Mouse (Mus musculus) stomach, postnatal 0 days (tissue): ENCODE results near the gene BC025920. TPM values are rescaled to one million over a fixed set of nuclear protein-coding genes. Genes with fewer than 3 reads are reported as not detected.

Experiments
- ATAC-seq: fragments of 200-750 bp; cut with Nextera tagmentation; 2 replicates; pipeline ENCODE4 v1.8.0; 2017; ENCODE audit not compliant: low FRiP score, low TSS enrichment
- DNase-seq: peaks from one replicate; pipeline ENCODE4 v3.0.0-alpha.2; 2016; ENCODE audit warnings: low spot score
- H3K27ac ChIP-seq: fragments of 300-500 bp; sonication (generic); replicated peaks from 2 replicates; pipeline ENCODE4 v1.5.1; 2014; ENCODE audit warnings: mild to moderate bottlenecking, control low read depth
- H3K27me3 ChIP-seq: fragments of 300-500 bp; sonication (generic); 2 replicates; pipeline ENCODE4 v1.6.1; 2014; ENCODE audit warnings: low read length; ENCODE audit not compliant: control insufficient read depth, insufficient read depth
- H3K36me3 ChIP-seq: fragments of 300-500 bp; sonication (generic); 2 replicates; pipeline ENCODE4 v1.6.1; 2014; ENCODE audit warnings: low read length, mixed read lengths; ENCODE audit not compliant: control insufficient read depth, insufficient read depth
- H3K4me1 ChIP-seq: fragments of 300-500 bp; sonication (generic); replicated peaks from 2 replicates; pipeline ENCODE4 v1.6.1; 2014; ENCODE audit warnings: antibody characterized with exemption; ENCODE audit not compliant: control insufficient read depth, insufficient read depth
- H3K4me2 ChIP-seq: fragments of 300-500 bp; sonication (generic); replicated peaks from 2 replicates; pipeline ENCODE4 v1.6.1; 2014; ENCODE audit warnings: low read depth, mild to moderate bottlenecking, control low read depth, moderate library complexity
- H3K4me3 ChIP-seq: fragments of 300-500 bp; sonication (generic); 2 replicates; pipeline ENCODE4 v1.5.1; 2014; ENCODE audit warnings: low read depth, low read length, control low read depth
- H3K9ac ChIP-seq: fragments of 300-500 bp; sonication (generic); 2 replicates; pipeline ENCODE4 v1.6.1; 2014; ENCODE audit warnings: mild to moderate bottlenecking, low read length, control low read depth, mixed read lengths
- H3K9me3 ChIP-seq: fragments of 300-500 bp; sonication (generic); 2 replicates; pipeline ENCODE4 v1.6.1; 2016; ENCODE audit warnings: low read length; ENCODE audit not compliant: control insufficient read depth
- CTCF ChIP-seq: IDR thresholded peaks from 2 replicates; pipeline ENCODE4 v1.5.1; 2016; ENCODE audit warnings: antibody characterized with exemption, low read depth, mild to moderate bottlenecking, moderate library complexity
- EP300 ChIP-seq: optimal IDR thresholded peaks from 2 replicates; pipeline ENCODE3; 2016; ENCODE audit warnings: antibody characterized with exemption
- WGBS: fragments of 180-500 bp; shearing (Covaris S2); extraction: QIAGEN DNeasy Blood & Tissue Kit; methylation state at CpG from one replicate; pipeline ENCODE4 v1.1.7; 2014; 5-methylcytosine and 5-hydroxymethylcytosine counted together
- polyA plus RNA-seq: library from polyadenylated mRNA; unstranded; fragments of >200 nt; fragmentation: Nextera tagmentation; extraction: Ambion mirVana; gene quantifications from 2 replicates; pipeline ENCODE4 v1.2.1, GENCODE M21; 2015

Gene BC025920
- polyA plus RNA-seq, 1 experiment from 2014 or later = 0.35 TPM

DNA sequence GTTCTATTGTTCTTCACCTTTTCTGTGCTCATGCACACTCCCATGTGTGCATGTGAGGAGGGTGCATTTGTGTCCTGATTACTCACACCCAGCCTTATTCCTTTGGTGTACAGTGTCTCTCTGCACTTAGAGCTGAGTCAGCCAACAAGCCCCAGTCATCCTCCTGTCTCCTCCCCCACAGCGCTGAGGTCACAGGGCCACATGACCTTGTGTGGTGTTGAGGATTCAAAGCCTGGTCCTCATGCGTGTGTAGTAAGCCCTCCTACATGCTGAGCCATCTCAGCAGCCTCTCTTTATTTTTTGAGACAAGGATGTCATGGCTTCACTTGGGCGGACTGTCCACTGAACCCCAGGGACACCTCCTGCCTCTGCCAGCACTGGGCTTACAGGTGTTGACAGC is 6.7 kb downstream of the BC025920 start:
- no peaks in the 10 kb centered on the region for H3K27me3 ChIP-seq
- DNase-seq (no peak), ATAC-seq (no peak; the same call in 1 of the 2 replicates)
- no peak overlapping the region for H3K4me3 ChIP-seq
- H3K9ac ChIP-seq = no peak overlapping the region
- WGBS = 57% methylated on average over 3 of the region's 3 CpGs
- no peaks in the 10 kb centered on the region for H3K36me3 ChIP-seq
- TF ChIP-seq EP300 (no peak), CTCF (no peak)
- no peaks in the 10 kb centered on the region for H3K4me1 ChIP-seq
- H3K4me2 ChIP-seq = no peak overlapping the region
- no peak overlapping the region for H3K27ac ChIP-seq
- H3K9me3 ChIP-seq = no peaks in the 10 kb centered on the region

DNA sequence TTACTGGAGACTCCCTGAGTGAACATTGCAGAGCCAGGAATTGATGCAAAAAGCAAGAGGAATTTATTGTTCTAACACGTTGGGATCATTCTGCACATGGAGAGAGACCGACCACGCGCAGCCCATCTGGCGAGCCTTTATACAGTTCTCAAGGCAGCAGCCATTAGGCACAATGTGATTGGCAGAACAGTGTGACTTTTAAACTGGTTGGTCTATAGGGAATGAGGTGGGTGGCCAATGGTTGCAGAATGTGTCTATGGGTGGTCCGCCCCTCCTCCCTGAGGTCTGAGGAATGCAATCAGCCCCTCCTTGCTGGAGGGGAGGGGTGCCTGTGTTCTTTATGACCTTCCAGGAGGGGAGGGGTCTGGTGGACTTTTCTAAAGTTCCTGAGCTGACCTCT is 9.4 kb downstream of the BC025920 start:
- ATAC-seq (no peak), DNase-seq (no peak)
- WGBS = 53% methylated on average over 6 of the region's 6 CpGs
- Histone ChIP-seq H3K4me1 (no peaks in the 10 kb centered on the region), H3K27me3 (no peaks in the 10 kb centered on the region), H3K4me2 (no peak overlapping the region), H3K9ac (no peak overlapping the region), H3K9me3 (no peaks in the 10 kb centered on the region), H3K36me3 (no peaks in the 10 kb centered on the region), H3K27ac (no peak overlapping the region), H3K4me3 (no peak overlapping the region)
- no peak for TF ChIP-seq CTCF

DNA sequence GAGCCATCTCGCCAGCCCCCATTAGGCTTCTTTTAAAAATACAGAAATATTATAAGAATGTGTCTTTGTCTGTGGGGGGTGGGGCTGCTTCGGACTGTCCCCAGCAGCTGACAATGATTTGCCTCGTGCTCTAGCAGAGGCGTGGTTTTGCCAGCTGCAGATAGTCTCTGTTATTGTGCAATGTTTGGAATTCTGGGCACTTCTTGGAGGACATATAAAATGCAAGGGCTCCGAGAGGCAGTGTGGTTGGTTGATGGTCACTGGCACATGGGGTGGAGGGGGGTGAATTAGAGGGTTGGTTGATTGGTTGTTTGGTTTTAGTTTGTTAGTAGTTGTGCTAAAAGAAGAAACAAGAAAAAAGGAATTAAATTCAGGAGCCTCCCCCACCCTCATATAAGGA is 13.9 kb downstream of the BC025920 start:
- no peak for TF ChIP-seq EP300
- TF ChIP-seq CTCF = no peak
- H3K36me3 ChIP-seq = peaks cover 8% of the 10 kb centered on the region
- DNase-seq (no peak), ATAC-seq (no peak)
- no peak overlapping the region for H3K27ac ChIP-seq
- WGBS = 74% methylated on average over 5 of the region's 5 CpGs
- H3K4me2 ChIP-seq = no peak overlapping the region
- H3K27me3 ChIP-seq = no peaks in the 10 kb centered on the region
- H3K4me3 ChIP-seq = no peak overlapping the region
- no peaks in the 10 kb centered on the region for H3K9me3 ChIP-seq
- H3K9ac ChIP-seq = no peak overlapping the region
- H3K4me1 ChIP-seq = no peaks in the 10 kb centered on the region

GRCm38 (mm10) chr10:81620786-81621185 is 14.7 kb downstream of the BC025920 start:
- H3K4me2 ChIP-seq = no peak overlapping the region
- TF ChIP-seq EP300 (no peak), CTCF (no peak)
- H3K27ac ChIP-seq = no peak overlapping the region
- no peak for ATAC-seq
- H3K4me3 ChIP-seq = no peak overlapping the region
- H3K36me3 ChIP-seq = peaks cover 8% of the 10 kb centered on the region
- DNase-seq = no peak
- WGBS = 53% methylated on average over 9 of the region's 9 CpGs
- no peak overlapping the region for H3K9ac ChIP-seq
- H3K9me3 ChIP-seq = no peaks in the 10 kb centered on the region
- H3K4me1 ChIP-seq = no peaks in the 10 kb centered on the region
- no peaks in the 10 kb centered on the region for H3K27me3 ChIP-seq

GRCm38 (mm10) chr10:81623441-81623840 is 17.4 kb downstream of the BC025920 start:
- H3K4me3 ChIP-seq = no peak overlapping the region
- no peak overlapping the region for H3K27ac ChIP-seq
- H3K9ac ChIP-seq = no peak overlapping the region
- WGBS = 57% methylated on average over 8 of the region's 8 CpGs
- no peaks in the 10 kb centered on the region for H3K27me3 ChIP-seq
- ATAC-seq (no peak), DNase-seq (peak; percentile 49)
- no peak for TF ChIP-seq CTCF
- TF ChIP-seq EP300 = no peak
- H3K36me3 ChIP-seq = peaks cover 8% of the 10 kb centered on the region
- peaks cover 6% of the 10 kb centered on the region for H3K4me1 ChIP-seq
- H3K4me2 ChIP-seq = no peak overlapping the region
- H3K9me3 ChIP-seq = no peaks in the 10 kb centered on the region

GRCm38 (mm10) chr10:81626101-81626993 is 20.3 kb downstream of the BC025920 start:
- WGBS = 87% methylated on average over 22 of the region's 22 CpGs
- peak overlapping the region; percentile 76 for H3K4me3 ChIP-seq
- no peaks in the 10 kb centered on the region for H3K9me3 ChIP-seq
- DNase-seq (no peak), ATAC-seq (0 out of 2 replicates have a peak, but pooled peaks have one; percentile 1)
- H3K4me2 ChIP-seq = peak overlapping the region; percentile 81
- peaks cover 6% of the 10 kb centered on the region for H3K4me1 ChIP-seq
- TF ChIP-seq CTCF (no peak), EP300 (no peak)
- peaks cover 8% of the 10 kb centered on the region for H3K36me3 ChIP-seq
- H3K27ac ChIP-seq = peak overlapping the region; percentile 86
- peak overlapping the region; percentile 80; the same call in 1 of the 2 replicates for H3K9ac ChIP-seq
- H3K27me3 ChIP-seq = no peaks in the 10 kb centered on the region
